In genomic region chr2:170757228-170757875, GRCm38 (mm10) we compare ENCODE assay signal across 8 mouse cellular contexts. TPM values are rescaled to one million over a fixed set of nuclear protein-coding genes. Genes with fewer than 3 reads are reported as not detected.
DNase-seq lines count a peak whose midpoint lies in the region; ATAC-seq lines count a peak whose summit lies in the region.
"Had no signal": no experiment of that assay in that cellular context is flagged by ENCODE, and none has a peak within 500 bp of the region (broad histone marks: within the 10 kb centered on the region; RNA-seq: fewer than 3 reads in every experiment).

No protein-coding gene starts in this region.

- H3K36me3 ChIP-seq in liver, embryonic 12.5 days: no peaks in the 10 kb centered on the region
- H3K36me3 ChIP-seq in forebrain, embryonic 12.5 days (replicated peaks): no peaks in the 10 kb centered on the region
- H3K36me3 ChIP-seq in intestine, embryonic 16.5 days (ENCODE audit: control insufficient read depth, insufficient read depth, low read length): no peaks in the 10 kb centered on the region
- no peaks in the 10 kb centered on the region for H3K36me3 ChIP-seq in neural tube, embryonic 14.5 days (ENCODE audit: control insufficient read depth, insufficient read depth, low read length)

- no peaks in the 10 kb centered on the region for H3K4me1 ChIP-seq in liver, embryonic 12.5 days
- peaks cover 25% of the 10 kb centered on the region for H3K4me1 ChIP-seq in forebrain, embryonic 12.5 days
- peaks cover 6% of the 10 kb centered on the region; the same call in 1 of the 2 replicates for H3K4me1 ChIP-seq in intestine, embryonic 16.5 days (ENCODE audit: control insufficient read depth, insufficient read depth, low read length)
- peaks cover 35% of the 10 kb centered on the region for H3K4me1 ChIP-seq in neural tube, embryonic 14.5 days (ENCODE audit: control insufficient read depth, insufficient read depth, low read length)

- H3K9me3 ChIP-seq in liver, embryonic 12.5 days (replicated peaks): 0 out of 2 replicates have a peak, but pooled peaks cover under 1% of the 10 kb centered on the region
- no peaks in the 10 kb centered on the region for H3K9me3 ChIP-seq in forebrain, embryonic 12.5 days
- H3K9me3 ChIP-seq in intestine, embryonic 16.5 days (ENCODE audit: control insufficient read depth, low read length): no peaks in the 10 kb centered on the region
- H3K9me3 ChIP-seq in neural tube, embryonic 14.5 days (ENCODE audit: control insufficient read depth, low read length): no peaks in the 10 kb centered on the region

- 57% methylated on average over 14 of the region's 14 CpGs for WGBS in liver, embryonic 12.5 days (ENCODE audit: insufficient replicate concordance)
- 41% methylated on average over 14 of the region's 14 CpGs for WGBS in forebrain, embryonic 12.5 days
- 39% methylated on average over 14 of the region's 14 CpGs for WGBS in intestine, embryonic 16.5 days
- 30% methylated on average over 14 of the region's 14 CpGs for WGBS in neural tube, embryonic 14.5 days

- no peak overlapping the region for H3K27ac ChIP-seq in liver, embryonic 12.5 days
- peak overlapping the region; percentile 68 for H3K27ac ChIP-seq in forebrain, embryonic 12.5 days
- H3K27ac ChIP-seq in intestine, embryonic 16.5 days (ENCODE audit: low read length): no peak overlapping the region
- peak overlapping the region; percentile 48; the same call in 1 of the 2 replicates for H3K27ac ChIP-seq in neural tube, embryonic 14.5 days (ENCODE audit: low read depth, low read length)

- peak; percentile 8 for DNase-seq in liver
- no peak for DNase-seq in left cerebral cortex, adult 8-10 months (ENCODE audit: low spot score in 2 of 2)
- DNase-seq in frontal cortex, postnatal 36 days (ENCODE audit: low spot score in 2 of 2): no peak

- H3K9ac ChIP-seq in liver, embryonic 12.5 days: no peak overlapping the region
- H3K9ac ChIP-seq in forebrain, embryonic 12.5 days: no peak overlapping the region
- H3K9ac ChIP-seq in intestine, embryonic 16.5 days (ENCODE audit: low read depth, low read length): no peak overlapping the region
- no peak overlapping the region for H3K9ac ChIP-seq in neural tube, embryonic 14.5 days (replicated peaks; ENCODE audit: low read depth, low read length)

- H3K27me3 ChIP-seq in liver, embryonic 12.5 days (replicated peaks): no peaks in the 10 kb centered on the region
- no peaks in the 10 kb centered on the region for H3K27me3 ChIP-seq in forebrain, embryonic 12.5 days
- no peaks in the 10 kb centered on the region for H3K27me3 ChIP-seq in intestine, embryonic 16.5 days (replicated peaks; ENCODE audit: control insufficient read depth, insufficient read depth, low read length)
- H3K27me3 ChIP-seq in neural tube, embryonic 14.5 days (ENCODE audit: control insufficient read depth, insufficient read depth, low read length): no peaks in the 10 kb centered on the region

- no peak for ATAC-seq in liver, embryonic 12.5 days
- ATAC-seq in forebrain, embryonic 12.5 days (ENCODE audit: low FRiP score): peak; percentile 77
- peak; percentile 52; the same call in 1 of the 2 replicates for ATAC-seq in intestine, embryonic 16.5 days
- peak; percentile 73 for ATAC-seq in neural tube, embryonic 14.5 days (ENCODE audit: low read depth)

- H3K4me2 ChIP-seq in liver, embryonic 12.5 days: no peak overlapping the region
- H3K4me2 ChIP-seq in forebrain, embryonic 12.5 days: 0 out of 2 replicates have a peak overlapping the region, but pooled peaks have one; percentile 15
- no peak overlapping the region for H3K4me2 ChIP-seq in intestine, embryonic 16.5 days (ENCODE audit: low read depth, low read length)
- H3K4me2 ChIP-seq in neural tube, embryonic 14.5 days (ENCODE audit: low read depth, low read length): no peak overlapping the region

- H3K4me3 ChIP-seq in liver, embryonic 12.5 days: no peak overlapping the region
- H3K4me3 ChIP-seq in forebrain, embryonic 12.5 days (replicated peaks): no peak overlapping the region
- H3K4me3 ChIP-seq in intestine, embryonic 16.5 days (ENCODE audit: low read length): no peak overlapping the region
- H3K4me3 ChIP-seq in neural tube, embryonic 14.5 days (ENCODE audit: low read depth, low read length): no peak overlapping the region

RNA-seq across cellular contexts. Expression of gene Dok5, which starts 25.7 kb away (rescaled TPM):
- polyA plus RNA-seq in liver, embryonic 12.5 days (2016; fragmentation: Nextera tagmentation; extraction: Ambion mirVana): 0.76 and 0.92 TPM in 2 replicates
- 14.6 and 15.2 TPM in 2 replicates for polyA plus RNA-seq in forebrain, embryonic 12.5 days (2016; fragmentation: Nextera tagmentation; extraction: Ambion mirVana)
- polyA plus RNA-seq in intestine, embryonic 16.5 days (2015; fragmentation: Nextera tagmentation; extraction: Ambion mirVana): 1.8 and 2.6 TPM in 2 replicates
- 73.7 and 74.4 TPM in 2 replicates for polyA plus RNA-seq in neural tube, embryonic 14.5 days (2014; fragmentation: Nextera tagmentation; extraction: Ambion mirVana)
- 10 to 100 TPM; 26.9 to 29.5 (median 27.9) TPM for total RNA-seq in left cerebral cortex, adult 8-10 months (2022)
- total RNA-seq: liver, adult 2 months had no signal
- polyA plus RNA-seq: liver, adult 2 months had no signal

Comparison
In these comparisons a context has a peak if more than half of its experiments do, and no peak if none do; other contexts are left out.
1. H3K27ac ChIP-seq: peak in forebrain, embryonic 12.5 days (single experiment) and neural tube, embryonic 14.5 days (single experiment); none in liver, embryonic 12.5 days (single experiment) and intestine, embryonic 16.5 days (single experiment).